Mouse (Mus musculus): Measurements from ENCODE around the gene Kcna7.

- no peak for TF ChIP-seq CTCF (IDR thresholded peaks at IDR 0.05; ENCODE audit: borderline replicate concordance, extremely low read depth, insufficient read depth, insufficient read length)
- no peak for TF ChIP-seq POLR2A (IDR thresholded peaks at IDR 0.05; ENCODE audit: borderline replicate concordance, extremely low read depth, insufficient read depth, insufficient read length, poor library complexity, severe bottlenecking)
These were observed 41.1 kb downstream of the Kcna7 start for GRCm38 (mm10) chr7:45446589-45446988.
